Mouse (Mus musculus) limb, embryonic 10.5 days (tissue): ENCODE results near the gene Snap29. TPM values are rescaled to one million over a fixed set of nuclear protein-coding genes. Genes with fewer than 3 reads are reported as not detected.

Source experiments
- DNase-seq: peaks from one replicate; pipeline ENCODE4 v3.0.0-alpha.2; 2017; ENCODE audit warnings: low spot score
- H3K27ac ChIP-seq: fragments of 300-500 bp; sonication (generic); 2 replicates; pipeline ENCODE4 v1.5.1; 2016; ENCODE audit warnings: mild to moderate bottlenecking
- H3K27me3 ChIP-seq: fragments of 300-500 bp; sonication (generic); 2 replicates; pipeline ENCODE4 v1.6.1; 2016; ENCODE audit warnings: low read depth, mild to moderate bottlenecking; ENCODE audit not compliant: poor library complexity, severe bottlenecking
- H3K36me3 ChIP-seq: fragments of 300-500 bp; sonication (generic); 2 replicates; pipeline ENCODE4 v1.6.1; 2016; ENCODE audit warnings: mild to moderate bottlenecking, moderate library complexity
- H3K4me1 ChIP-seq: fragments of 300-500 bp; sonication (generic); 2 replicates; pipeline ENCODE4 v1.6.1; 2016
- H3K4me3 ChIP-seq: fragments of 300-500 bp; sonication (generic); 2 replicates; pipeline ENCODE4 v1.5.1; 2016; ENCODE audit warnings: mild to moderate bottlenecking, moderate library complexity
- H3K9me3 ChIP-seq: fragments of 300-500 bp; sonication (generic); replicated peaks from 2 replicates; pipeline ENCODE4 v1.6.1; 2016; ENCODE audit warnings: mild to moderate bottlenecking
- WGBS: fragments of 180-500 bp; shearing (Covaris S2); methylation state at CpG from one replicate; pipeline ENCODE4 v1.1.7; 2016; 5-methylcytosine and 5-hydroxymethylcytosine counted together
- polyA plus RNA-seq: library from polyadenylated mRNA; unstranded; fragments of >200 nt; fragmentation: Nextera tagmentation; extraction: Ambion mirVana; gene quantifications from 2 replicates; pipeline ENCODE4 v1.2.1, GENCODE M21; 2016

Gene Snap29
- polyA plus RNA-seq, result 8.5 and 11.7 TPM in 2 replicates

- WGBS, result under 1% methylated on average over 69 of the region's 69 CpGs
- Histone ChIP-seq H3K4me1 (peaks cover 23% of the 10 kb centered on the region), H3K27ac (peak within 1 kb of the TSS; percentile 86), H3K36me3 (peaks cover 12% of the 10 kb centered on the region; the same call in 1 of the 2 replicates), H3K4me3 (peak within 1 kb of the TSS; percentile 85), H3K27me3 (no peaks in the 10 kb centered on the region), H3K9me3 (no peaks in the 10 kb centered on the region)
- peak; percentile 100 for DNase-seq
Measured at GRCm38 (mm10) chr16:17405736-17406443, at the start of gene Snap29, which contains the start of gene Pi4ka. Gene Snap29 (plus strand): TSS chr16:17405986. Gene Pi4ka (minus strand): TSS chr16:17406314.

GRCm38 (mm10) chr16:17356031-17356430 lies 49.8 kb upstream of the Snap29 start:
- Histone ChIP-seq H3K9me3 (no peaks in the 10 kb centered on the region), H3K27me3 (no peaks in the 10 kb centered on the region), H3K27ac (no peak overlapping the region), H3K4me1 (no peaks in the 10 kb centered on the region), H3K36me3 (peaks cover 57% of the 10 kb centered on the region), H3K4me3 (no peak overlapping the region)
- 94% methylated on average over 6 of the region's 6 CpGs for WGBS
- no peak for DNase-seq

GRCm38 (mm10) chr16:17358787-17359186 lies 47.0 kb upstream of the Snap29 start:
- H3K4me3 ChIP-seq, result no peak overlapping the region
- H3K36me3 ChIP-seq, result peaks cover 51% of the 10 kb centered on the region
- no peaks in the 10 kb centered on the region for H3K27me3 ChIP-seq
- H3K4me1 ChIP-seq, result no peaks in the 10 kb centered on the region
- DNase-seq, result no peak
- no peaks in the 10 kb centered on the region for H3K9me3 ChIP-seq
- WGBS, result 95% methylated on average over 4 of the region's 4 CpGs
- H3K27ac ChIP-seq, result no peak overlapping the region

DNA sequence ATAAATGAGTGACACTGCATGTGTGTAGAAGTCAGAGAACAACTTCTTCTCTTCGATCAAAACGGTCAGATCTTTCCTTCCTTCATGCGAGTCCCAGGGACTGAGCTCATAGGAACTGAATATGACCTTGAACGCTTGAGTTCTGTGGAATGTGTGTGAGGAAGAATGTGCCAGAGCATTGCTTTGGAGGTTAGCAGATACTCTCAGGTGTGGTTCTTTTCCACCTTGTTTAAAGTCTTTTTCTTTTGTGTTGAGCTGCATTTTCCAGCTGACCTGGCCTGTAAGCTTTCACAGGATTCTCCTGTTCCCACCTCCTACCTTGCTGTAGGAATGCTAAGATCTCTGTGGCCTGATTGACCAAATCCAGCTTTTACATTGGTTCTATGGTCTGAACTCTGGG lies 23.5 kb upstream of the Snap29 start:
- 98% methylated on average over 4 of the region's 4 CpGs for WGBS
- Histone ChIP-seq H3K36me3 (peaks cover 19% of the 10 kb centered on the region; the same call in 1 of the 2 replicates), H3K9me3 (no peaks in the 10 kb centered on the region), H3K27me3 (no peaks in the 10 kb centered on the region), H3K27ac (no peak overlapping the region), H3K4me1 (no peaks in the 10 kb centered on the region), H3K4me3 (no peak overlapping the region)
- DNase-seq, result no peak

DNA sequence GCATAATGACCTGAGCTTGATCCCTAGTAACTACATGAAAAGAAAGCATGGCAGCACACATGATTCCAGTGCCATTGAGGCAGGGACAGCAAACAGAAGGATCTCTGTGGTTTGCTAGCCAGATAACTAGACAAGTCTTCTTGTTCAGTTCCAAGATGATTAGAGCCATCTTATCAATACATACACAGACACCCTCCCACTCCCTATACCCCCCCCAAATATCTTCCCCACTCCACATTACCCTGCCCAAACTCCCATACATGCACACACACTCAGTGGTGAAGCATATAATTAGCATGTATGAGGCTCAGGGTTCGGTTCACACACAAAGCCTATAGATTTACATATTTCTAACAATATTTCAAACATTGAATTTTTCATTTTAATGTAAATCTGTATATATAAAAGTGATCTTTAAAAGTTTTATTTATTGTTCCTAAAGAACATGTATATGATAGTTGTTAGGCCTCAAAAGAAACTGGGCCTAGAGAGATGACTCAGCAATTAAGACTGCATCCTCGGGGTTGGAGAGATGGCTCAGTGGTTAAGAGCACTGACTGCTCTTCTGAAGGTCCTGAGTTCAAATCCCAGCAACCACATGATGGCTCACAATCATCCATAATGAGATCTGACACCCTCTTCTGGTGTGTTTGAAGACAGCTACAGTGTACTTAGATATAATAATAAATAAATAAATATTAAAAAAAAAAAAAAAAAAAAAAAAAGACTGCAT lies 22.0 kb upstream of the Snap29 start:
- Histone ChIP-seq H3K36me3 (peaks cover 16% of the 10 kb centered on the region; the same call in 1 of the 2 replicates), H3K27me3 (no peaks in the 10 kb centered on the region), H3K27ac (no peak overlapping the region), H3K4me3 (no peak overlapping the region), H3K4me1 (no peaks in the 10 kb centered on the region), H3K9me3 (no peaks in the 10 kb centered on the region)
- WGBS, result 94% methylated on average over 2 of the region's 2 CpGs
- DNase-seq, result no peak

GRCm38 (mm10) chr16:17392784-17393183 lies 13.0 kb upstream of the Snap29 start:
- H3K9me3 ChIP-seq, result no peaks in the 10 kb centered on the region
- no peak overlapping the region for H3K4me3 ChIP-seq
- 87% methylated on average over 4 of the region's 4 CpGs for WGBS
- no peak overlapping the region for H3K27ac ChIP-seq
- no peaks in the 10 kb centered on the region for H3K27me3 ChIP-seq
- DNase-seq, result no peak
- H3K4me1 ChIP-seq, result no peaks in the 10 kb centered on the region
- peaks cover 8% of the 10 kb centered on the region; the same call in 1 of the 2 replicates for H3K36me3 ChIP-seq

- H3K4me3 ChIP-seq, result no peak overlapping the region
- no peak for DNase-seq
- H3K9me3 ChIP-seq, result no peaks in the 10 kb centered on the region
- no peak overlapping the region for H3K27ac ChIP-seq
- peaks cover 6% of the 10 kb centered on the region; the same call in 1 of the 2 replicates for H3K36me3 ChIP-seq
- H3K4me1 ChIP-seq, result peaks cover 25% of the 10 kb centered on the region
- 67% methylated on average over 1 of the region's 1 CpGs for WGBS
- H3K27me3 ChIP-seq, result no peaks in the 10 kb centered on the region
Measured at GRCm38 (mm10) chr16:17402855-17403254, 2.9 kb upstream of the Snap29 start.

DNA sequence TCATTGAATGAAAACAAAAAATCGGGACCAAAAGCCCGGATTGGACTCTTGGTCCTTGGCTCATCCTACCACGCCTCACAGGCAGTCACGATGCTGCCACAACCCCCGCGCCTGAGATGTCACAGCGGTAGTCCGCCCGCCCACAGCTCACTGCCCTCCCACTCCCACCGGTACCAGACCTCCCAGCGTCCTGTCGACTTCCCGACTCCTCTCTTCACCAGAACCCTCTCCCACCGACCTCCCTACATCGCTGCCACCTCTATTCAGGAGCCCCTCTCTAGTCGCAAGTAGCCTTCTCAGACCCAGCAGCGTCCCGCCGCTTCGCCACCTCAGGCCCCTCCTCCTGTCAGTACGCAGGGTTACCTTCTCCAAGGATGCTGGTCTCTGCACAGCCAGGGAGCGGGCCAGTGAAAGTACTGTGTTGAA lies 502 bp upstream of the Snap29 start:
- no peak for DNase-seq
- Histone ChIP-seq H3K36me3 (peaks cover 10% of the 10 kb centered on the region; the same call in 1 of the 2 replicates), H3K4me3 (peak overlapping the region; percentile 85), H3K4me1 (peaks cover 25% of the 10 kb centered on the region), H3K27ac (peak overlapping the region; percentile 86), H3K9me3 (no peaks in the 10 kb centered on the region), H3K27me3 (no peaks in the 10 kb centered on the region)
- 0% methylated on average over 22 of the region's 22 CpGs for WGBS

DNA sequence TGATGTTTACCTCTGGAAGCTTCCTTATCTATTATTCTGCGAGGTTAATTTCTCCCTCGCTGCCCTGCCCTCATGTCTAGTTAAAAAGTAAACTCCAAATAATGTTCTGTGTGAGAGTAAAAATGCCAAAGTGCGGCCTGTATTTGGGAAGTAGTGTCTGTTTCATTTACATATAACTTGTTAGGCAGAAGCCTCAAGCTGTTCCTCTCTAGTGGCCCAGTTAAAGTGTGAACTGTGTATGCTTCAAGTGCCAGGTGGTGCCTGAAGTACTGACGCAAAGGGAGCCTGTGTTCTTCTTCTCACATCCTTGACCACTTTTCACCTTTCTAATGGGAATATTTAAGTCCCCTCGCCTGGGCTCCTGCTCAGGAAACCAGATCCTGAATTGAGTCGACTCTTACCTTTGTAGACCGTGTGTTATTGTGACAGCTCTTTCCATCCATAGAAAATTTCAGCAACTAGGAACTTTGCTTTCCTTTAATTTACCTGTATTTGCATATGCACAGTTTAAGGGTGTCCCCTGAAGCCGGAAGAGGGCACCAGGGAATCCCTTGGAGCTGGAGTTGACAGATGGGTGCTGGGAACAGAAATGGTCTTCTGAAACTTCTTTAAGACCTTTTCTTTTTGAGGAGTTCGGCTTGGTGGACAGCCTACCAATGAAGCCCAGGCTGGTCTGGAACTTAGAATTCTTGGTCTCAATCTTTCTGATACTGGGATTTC lies 886 bp downstream of the Snap29 start:
- no peaks in the 10 kb centered on the region for H3K9me3 ChIP-seq
- peaks cover 20% of the 10 kb centered on the region for H3K4me1 ChIP-seq
- H3K27me3 ChIP-seq, result no peaks in the 10 kb centered on the region
- H3K4me3 ChIP-seq, result peak overlapping the region; percentile 85
- no peak for DNase-seq
- peaks cover 12% of the 10 kb centered on the region; the same call in 1 of the 2 replicates for H3K36me3 ChIP-seq
- 41% methylated on average over 9 of the region's 9 CpGs for WGBS
- no peak overlapping the region for H3K27ac ChIP-seq

GRCm38 (mm10) chr16:17409046-17409445 lies 3.3 kb downstream of the Snap29 start:
- no peaks in the 10 kb centered on the region for H3K27me3 ChIP-seq
- 0 out of 2 replicates have a peak, but pooled peaks cover 6% of the 10 kb centered on the region for H3K36me3 ChIP-seq
- H3K27ac ChIP-seq, result no peak overlapping the region
- no peaks in the 10 kb centered on the region for H3K9me3 ChIP-seq
- H3K4me3 ChIP-seq, result no peak overlapping the region
- H3K4me1 ChIP-seq, result peaks cover 20% of the 10 kb centered on the region
- WGBS, result 92% methylated on average over 2 of the region's 2 CpGs
- DNase-seq, result no peak

DNA sequence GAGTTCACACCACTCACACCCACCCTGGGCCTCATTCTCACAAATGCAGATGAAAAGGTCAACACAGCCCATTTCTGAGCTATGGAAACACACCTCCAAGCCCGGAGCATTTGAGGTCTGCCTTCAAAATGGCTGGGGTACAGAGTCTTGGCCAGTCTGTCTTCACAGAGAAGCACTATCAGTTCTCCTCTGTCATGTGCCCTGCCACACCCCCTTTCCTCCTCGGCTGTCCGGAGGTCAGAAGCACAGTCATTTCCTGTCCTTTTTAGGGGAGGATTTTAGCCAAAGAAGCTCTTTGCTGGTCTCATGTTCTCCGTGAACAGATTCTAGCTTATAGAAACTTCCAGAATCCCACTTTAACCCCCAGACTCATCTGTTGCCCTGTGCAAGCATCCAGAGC lies 4.4 kb downstream of the Snap29 start:
- H3K27me3 ChIP-seq, result no peaks in the 10 kb centered on the region
- H3K4me3 ChIP-seq, result no peak overlapping the region
- 0 out of 2 replicates have a peak, but pooled peaks cover 6% of the 10 kb centered on the region for H3K36me3 ChIP-seq
- H3K27ac ChIP-seq, result no peak overlapping the region
- 54% methylated on average over 4 of the region's 4 CpGs for WGBS
- H3K9me3 ChIP-seq, result no peaks in the 10 kb centered on the region
- no peak for DNase-seq
- H3K4me1 ChIP-seq, result peaks cover 10% of the 10 kb centered on the region

GRCm38 (mm10) chr16:17423021-17423420 lies 17.2 kb downstream of the Snap29 start:
- Histone ChIP-seq H3K36me3 (peaks cover 47% of the 10 kb centered on the region), H3K4me1 (no peaks in the 10 kb centered on the region), H3K4me3 (no peak overlapping the region), H3K9me3 (no peaks in the 10 kb centered on the region), H3K27me3 (no peaks in the 10 kb centered on the region), H3K27ac (no peak overlapping the region)
- DNase-seq, result no peak
- WGBS, result 88% methylated on average over 3 of the region's 3 CpGs
